ENCODE assay signal across 23 mouse cellular contexts in genomic region chr4:83526988-83527334, GRCm38 (mm10). TPM values are rescaled to one million over a fixed set of nuclear protein-coding genes. Genes with fewer than 3 reads are reported as not detected.
DNase-seq lines count a peak whose midpoint lies in the region; ATAC-seq lines count a peak whose summit lies in the region.
"Had no signal": no experiment of that assay in that cellular context is flagged by ENCODE, and none has a peak within 500 bp of the region (broad histone marks: within the 10 kb centered on the region; RNA-seq: fewer than 3 reads in every experiment).

No protein-coding gene starts in this region.

- H3K27me3 ChIP-seq in heart, embryonic 10.5 days (ENCODE audit: insufficient read depth, poor library complexity, severe bottlenecking) = no peaks in the 10 kb centered on the region
- no peaks in the 10 kb centered on the region for H3K27me3 ChIP-seq in midbrain, embryonic 13.5 days
- H3K27me3 ChIP-seq in midbrain, embryonic 15.5 days (replicated peaks) = no peaks in the 10 kb centered on the region
- no peaks in the 10 kb centered on the region for H3K27me3 ChIP-seq in liver, embryonic 12.5 days (replicated peaks)
- no peaks in the 10 kb centered on the region for H3K27me3 ChIP-seq in hindbrain, embryonic 16.5 days (replicated peaks; ENCODE audit: control insufficient read depth, insufficient read depth, low read length)
- H3K27me3 ChIP-seq: embryonic facial prominence, embryonic 15.5 days; heart, embryonic 12.5 days; hindbrain, embryonic 15.5 days; neural tube, embryonic 15.5 days had no signal

- peak; percentile 43 for DNase-seq in heart, embryonic 10.5 days (ENCODE audit: low spot score)
- DNase-seq in heart, postnatal 4 days = no peak
- DNase-seq in adrenal gland, adult 18-20 months (ENCODE audit: low spot score in 2 of 2) = no peak
- DNase-seq in layer of hippocampus, adult 11-12 months (ENCODE audit: low spot score) = no peak
- DNase-seq: adrenal gland, adult 2 months; cerebellum, adult 9-11 months; gastrocnemius, adult 2 months; layer of hippocampus, adult 9-11 months; left cerebral cortex, postnatal 4 days; right cerebral cortex, postnatal 14 days; spleen, adult 18-20 months; thymus, postnatal 4 days had no signal

- H3K9ac ChIP-seq in midbrain, embryonic 13.5 days (replicated peaks) = no peak overlapping the region
- no peak overlapping the region for H3K9ac ChIP-seq in midbrain, embryonic 15.5 days
- peak overlapping the region; percentile 83; the same call in 1 of the 2 replicates for H3K9ac ChIP-seq in liver, embryonic 12.5 days
- no peak overlapping the region for H3K9ac ChIP-seq in hindbrain, embryonic 16.5 days (ENCODE audit: low read depth, low read length)
- H3K9ac ChIP-seq: embryonic facial prominence, embryonic 15.5 days; heart, embryonic 12.5 days; neural tube, embryonic 15.5 days had no signal

- H3K4me2 ChIP-seq in midbrain, embryonic 13.5 days (replicated peaks) = peak overlapping the region; percentile 83; the same call in 1 of the 2 replicates
- H3K4me2 ChIP-seq in midbrain, embryonic 15.5 days = no peak overlapping the region
- H3K4me2 ChIP-seq in liver, embryonic 12.5 days = peak overlapping the region; percentile 99
- no peak overlapping the region for H3K4me2 ChIP-seq in hindbrain, embryonic 16.5 days (ENCODE audit: low read length)

- no peaks in the 10 kb centered on the region for H3K9me3 ChIP-seq in heart, embryonic 10.5 days
- 0 out of 2 replicates have a peak, but pooled peaks cover 3% of the 10 kb centered on the region for H3K9me3 ChIP-seq in midbrain, embryonic 13.5 days
- H3K9me3 ChIP-seq in midbrain, embryonic 15.5 days = no peaks in the 10 kb centered on the region
- no peaks in the 10 kb centered on the region for H3K9me3 ChIP-seq in liver, embryonic 12.5 days (replicated peaks)
- no peaks in the 10 kb centered on the region for H3K9me3 ChIP-seq in hindbrain, embryonic 16.5 days (ENCODE audit: control insufficient read depth, low read length)
- H3K9me3 ChIP-seq: embryonic facial prominence, embryonic 15.5 days; heart, embryonic 12.5 days; hindbrain, embryonic 15.5 days; neural tube, embryonic 15.5 days had no signal

- WGBS in heart, embryonic 10.5 days = 50% methylated on average over 6 of the region's 6 CpGs
- WGBS in midbrain, embryonic 13.5 days = 59% methylated on average over 6 of the region's 6 CpGs
- WGBS in midbrain, embryonic 15.5 days = 57% methylated on average over 6 of the region's 6 CpGs
- WGBS in liver, embryonic 12.5 days (ENCODE audit: insufficient replicate concordance) = 37% methylated on average over 6 of the region's 6 CpGs
- 69% methylated on average over 6 of the region's 6 CpGs for WGBS in hindbrain, embryonic 16.5 days

- peaks cover 9% of the 10 kb centered on the region; the same call in 1 of the 2 replicates for H3K4me1 ChIP-seq in heart, embryonic 10.5 days
- peaks cover 23% of the 10 kb centered on the region for H3K4me1 ChIP-seq in midbrain, embryonic 13.5 days (replicated peaks)
- H3K4me1 ChIP-seq in midbrain, embryonic 15.5 days = peaks cover 21% of the 10 kb centered on the region
- H3K4me1 ChIP-seq in liver, embryonic 12.5 days = peaks cover 42% of the 10 kb centered on the region
- peaks cover 12% of the 10 kb centered on the region for H3K4me1 ChIP-seq in hindbrain, embryonic 16.5 days (ENCODE audit: control insufficient read depth, insufficient read depth, low read depth, low read length)

- ATAC-seq in midbrain, embryonic 13.5 days = no peak
- ATAC-seq in midbrain, embryonic 15.5 days (replicated peaks) = no peak
- no peak for ATAC-seq in liver, embryonic 12.5 days
- no peak for ATAC-seq in hindbrain, embryonic 16.5 days
- ATAC-seq: intestine, postnatal 0 days had no signal

- H3K4me3 ChIP-seq in heart, embryonic 10.5 days = no peak overlapping the region
- H3K4me3 ChIP-seq in midbrain, embryonic 13.5 days (replicated peaks) = no peak overlapping the region
- H3K4me3 ChIP-seq in midbrain, embryonic 15.5 days = no peak overlapping the region
- H3K4me3 ChIP-seq in liver, embryonic 12.5 days = no peak overlapping the region
- H3K4me3 ChIP-seq in hindbrain, embryonic 16.5 days (ENCODE audit: low read length) = no peak overlapping the region

- peaks cover 2% of the 10 kb centered on the region; the same call in 1 of the 2 replicates for H3K36me3 ChIP-seq in heart, embryonic 10.5 days
- H3K36me3 ChIP-seq in midbrain, embryonic 13.5 days = no peaks in the 10 kb centered on the region
- no peaks in the 10 kb centered on the region for H3K36me3 ChIP-seq in midbrain, embryonic 15.5 days (replicated peaks)
- H3K36me3 ChIP-seq in liver, embryonic 12.5 days = no peaks in the 10 kb centered on the region
- H3K36me3 ChIP-seq in hindbrain, embryonic 16.5 days (ENCODE audit: control insufficient read depth, insufficient read depth, low read length) = no peaks in the 10 kb centered on the region
- H3K36me3 ChIP-seq: embryonic facial prominence, embryonic 15.5 days; heart, embryonic 12.5 days; hindbrain, embryonic 15.5 days; neural tube, embryonic 15.5 days had no signal

- H3K27ac ChIP-seq in heart, embryonic 10.5 days = no peak overlapping the region
- H3K27ac ChIP-seq in midbrain, embryonic 13.5 days = no peak overlapping the region
- H3K27ac ChIP-seq in midbrain, embryonic 15.5 days = no peak overlapping the region
- H3K27ac ChIP-seq in liver, embryonic 12.5 days = peak overlapping the region; percentile 64; the same call in 1 of the 2 replicates
- no peak overlapping the region for H3K27ac ChIP-seq in hindbrain, embryonic 16.5 days (ENCODE audit: low read depth, low read length)
- H3K27ac ChIP-seq: embryonic facial prominence, embryonic 15.5 days; left cerebral cortex, adult 2 months; macrophage; neural tube, embryonic 15.5 days had no signal

RNA-seq across cellular contexts. Expression of gene Ccdc171, which starts 1.6 kb away (rescaled TPM):
- polyA plus RNA-seq in heart, embryonic 10.5 days (2016; fragmentation: Nextera tagmentation; extraction: Ambion mirVana) = 3.3 and 4.0 TPM in 2 replicates
- total RNA-seq in heart, postnatal 4 days (2021) = 1 to 10 TPM; 1.4 to 1.5 TPM
- 4.1 and 5.6 TPM in 2 replicates for polyA plus RNA-seq in midbrain, embryonic 13.5 days (2015; fragmentation: Nextera tagmentation; extraction: Ambion mirVana)
- polyA plus RNA-seq in midbrain, embryonic 15.5 days (2015; fragmentation: Nextera tagmentation; extraction: Ambion mirVana) = 3.9 and 4.2 TPM in 2 replicates
- 2.4 and 2.6 TPM in 2 replicates for polyA plus RNA-seq in liver, embryonic 12.5 days (2016; fragmentation: Nextera tagmentation; extraction: Ambion mirVana)
- polyA plus RNA-seq in hindbrain, embryonic 16.5 days (2015; fragmentation: Nextera tagmentation; extraction: Ambion mirVana) = 3.3 and 3.7 TPM in 2 replicates
- 1 to 10 TPM; 1.8 to 2.4 TPM for total RNA-seq in adrenal gland, adult 18-20 months (2021)

RNA-seq across cellular contexts. Expression of gene Psip1, which starts 40.7 kb away (rescaled TPM):
- 96.6 and 148 TPM in 2 replicates for polyA plus RNA-seq in heart, embryonic 10.5 days (2016; fragmentation: Nextera tagmentation; extraction: Ambion mirVana)
- 10 to 100 TPM; 64.5 to 68.7 TPM for total RNA-seq in heart, postnatal 4 days (2021)
- 329 and 332 TPM in 2 replicates for polyA plus RNA-seq in midbrain, embryonic 13.5 days (2015; fragmentation: Nextera tagmentation; extraction: Ambion mirVana)
- polyA plus RNA-seq in midbrain, embryonic 15.5 days (2015; fragmentation: Nextera tagmentation; extraction: Ambion mirVana) = 253 and 273 TPM in 2 replicates
- 92.0 and 100.0 TPM in 2 replicates for polyA plus RNA-seq in liver, embryonic 12.5 days (2016; fragmentation: Nextera tagmentation; extraction: Ambion mirVana)
- 227 and 245 TPM in 2 replicates for polyA plus RNA-seq in hindbrain, embryonic 16.5 days (2015; fragmentation: Nextera tagmentation; extraction: Ambion mirVana)
- 10 to 100 TPM; 36.2 to 42.0 TPM for total RNA-seq in adrenal gland, adult 18-20 months (2021)

Comparison
In these comparisons a context has a peak if more than half of its experiments do, and no peak if none do; other contexts are left out.
1. H3K4me2 ChIP-seq: peak in midbrain, embryonic 13.5 days (single experiment) and liver, embryonic 12.5 days (single experiment); none in midbrain, embryonic 15.5 days (single experiment) and hindbrain, embryonic 16.5 days (single experiment).